Mouse (Mus musculus) kidney, postnatal 0 days (tissue): ENCODE results near the gene Sim2. TPM values are rescaled to one million over a fixed set of nuclear protein-coding genes. Genes with fewer than 3 reads are reported as not detected.
A peak's percentile ranks its signal among the peaks of the same experiment; 100 is the strongest.

Source experiments
- ATAC-seq: fragments of 200-750 bp; cut with Nextera tagmentation; replicated peaks from 2 replicates; pipeline ENCODE4 v1.8.0; 2017; ENCODE audit warnings: low read depth, moderate number of reproducible peaks, moderate TSS enrichment, moderate library complexity; ENCODE audit not compliant: low FRiP score
- DNase-seq: peaks from one replicate; pipeline ENCODE4 v3.0.0-alpha.2; 2016; ENCODE audit warnings: low spot score
- H3K27ac ChIP-seq: fragments of 300-500 bp; sonication (generic); 2 replicates; pipeline ENCODE4 v1.5.1; 2014; ENCODE audit warnings: mild to moderate bottlenecking
- H3K27me3 ChIP-seq: fragments of 300-500 bp; sonication (generic); 2 replicates; pipeline ENCODE4 v1.6.1; 2014; ENCODE audit warnings: low read length, mixed read lengths; ENCODE audit not compliant: insufficient read depth
- H3K36me3 ChIP-seq: fragments of 300-500 bp; sonication (generic); 2 replicates; pipeline ENCODE4 v1.6.1; 2014; ENCODE audit warnings: low read length, mixed read lengths; ENCODE audit not compliant: insufficient read depth
- H3K4me1 ChIP-seq: fragments of 300-500 bp; sonication (generic); replicated peaks from 2 replicates; pipeline ENCODE4 v1.6.1; 2014; ENCODE audit warnings: antibody characterized with exemption, low read length, mixed read lengths; ENCODE audit not compliant: insufficient read depth
- H3K4me2 ChIP-seq: fragments of 300-500 bp; sonication (generic); 2 replicates; pipeline ENCODE4 v1.6.1; 2014; ENCODE audit warnings: mild to moderate bottlenecking, low read length, moderate library complexity, mixed read lengths
- H3K4me3 ChIP-seq: fragments of 300-500 bp; sonication (generic); replicated peaks from 2 replicates; pipeline ENCODE4 v1.5.1; 2014; ENCODE audit warnings: low read depth, low read length
- H3K9ac ChIP-seq: fragments of 300-500 bp; sonication (generic); 2 replicates; pipeline ENCODE4 v1.6.1; 2014; ENCODE audit warnings: low read depth, low read length
- H3K9me3 ChIP-seq: fragments of 300-500 bp; sonication (generic); replicated peaks from 2 replicates; pipeline ENCODE4 v1.6.1; 2016; ENCODE audit warnings: low read length, inconsistent platforms, mixed read lengths
- CTCF ChIP-seq: IDR thresholded peaks from 2 replicates; pipeline ENCODE4 v1.5.1; 2016; ENCODE audit warnings: antibody characterized with exemption, low read depth, mild to moderate bottlenecking, moderate library complexity
- WGBS: fragments of 180-500 bp; shearing (Covaris S2); extraction: QIAGEN DNeasy Blood & Tissue Kit; methylation state at CpG from one replicate; pipeline ENCODE4 v1.1.7; 2014; 5-methylcytosine and 5-hydroxymethylcytosine counted together
- polyA plus RNA-seq: library from polyadenylated mRNA; unstranded; fragments of >200 nt; fragmentation: Nextera tagmentation; extraction: Ambion mirVana; gene quantifications from 2 replicates; pipeline ENCODE4 v1.2.1, GENCODE M21; 2015

Sim2 gene
- polyA plus RNA-seq: 3.0 and 3.1 TPM in 2 replicates

- H3K27me3 ChIP-seq: peaks cover 94% of the 10 kb centered on the region
- no peak for TF ChIP-seq CTCF
- peak within 1 kb of the TSS; percentile 43 for H3K4me3 ChIP-seq
- H3K9me3 ChIP-seq: no peaks in the 10 kb centered on the region
- no peaks in the 10 kb centered on the region for H3K36me3 ChIP-seq
- H3K27ac ChIP-seq: 0 out of 2 replicates have a peak within 1 kb of the TSS, but pooled peaks have one; percentile 25
- H3K4me2 ChIP-seq: peak within 1 kb of the TSS; percentile 69
- peak; percentile 21; the same call in 1 of the 2 replicates for ATAC-seq
- no peak for DNase-seq
- 1% methylated on average over 90 of the region's 96 CpGs for WGBS
- peak within 1 kb of the TSS; percentile 53 for H3K9ac ChIP-seq
- H3K4me1 ChIP-seq: peaks cover 18% of the 10 kb centered on the region
These were observed at the start of gene Sim2 for GRCm38 (mm10) chr16:94084711-94085602. Gene Sim2 (plus strand): TSS chr16:94084931.

GRCm38 (mm10) chr16:94037280-94037679, 47.5 kb upstream of the Sim2 start:
- H3K9me3 ChIP-seq: no peaks in the 10 kb centered on the region
- 88% methylated on average over 7 of the region's 7 CpGs for WGBS
- H3K4me1 ChIP-seq: 0 out of 2 replicates have a peak, but pooled peaks cover 7% of the 10 kb centered on the region
- DNase-seq (no peak), ATAC-seq (no peak)
- no peaks in the 10 kb centered on the region for H3K36me3 ChIP-seq
- no peak overlapping the region for H3K27ac ChIP-seq
- H3K9ac ChIP-seq: no peak overlapping the region
- H3K4me3 ChIP-seq: no peak overlapping the region
- no peak overlapping the region for H3K4me2 ChIP-seq
- no peaks in the 10 kb centered on the region for H3K27me3 ChIP-seq
- TF ChIP-seq CTCF: no peak

GRCm38 (mm10) chr16:94038272-94038985, 46.3 kb upstream of the Sim2 start:
- Histone ChIP-seq H3K4me2 (no peak overlapping the region), H3K27me3 (no peaks in the 10 kb centered on the region), H3K27ac (no peak overlapping the region), H3K36me3 (no peaks in the 10 kb centered on the region), H3K9ac (no peak overlapping the region), H3K4me1 (0 out of 2 replicates have a peak, but pooled peaks cover 7% of the 10 kb centered on the region), H3K4me3 (no peak overlapping the region), H3K9me3 (no peaks in the 10 kb centered on the region)
- peak; percentile 65 for DNase-seq
- 62% methylated on average over 12 of the region's 12 CpGs for WGBS
- 0 out of 2 replicates have a peak, but pooled peaks have one; percentile 53 for ATAC-seq
- TF ChIP-seq CTCF: peak; percentile 89

- WGBS: 85% methylated on average over 9 of the region's 9 CpGs
- no peak overlapping the region for H3K4me3 ChIP-seq
- DNase-seq: no peak
These were observed 45.8 kb upstream of the Sim2 start for GRCm38 (mm10) chr16:94038986-94039341.

GRCm38 (mm10) chr16:94040485-94040884, 44.2 kb upstream of the Sim2 start:
- Histone ChIP-seq H3K36me3 (no peaks in the 10 kb centered on the region), H3K4me3 (peak overlapping the region; percentile 9; the same call in 1 of the 2 replicates), H3K9me3 (no peaks in the 10 kb centered on the region), H3K9ac (no peak overlapping the region), H3K4me1 (0 out of 2 replicates have a peak, but pooled peaks cover 7% of the 10 kb centered on the region), H3K4me2 (peak overlapping the region; percentile 35), H3K27ac (no peak overlapping the region), H3K27me3 (no peaks in the 10 kb centered on the region)
- WGBS: 17% methylated on average over 16 of the region's 16 CpGs
- ATAC-seq (no peak), DNase-seq (peak; percentile 33)
- TF ChIP-seq CTCF: no peak

More at GRCm38 (mm10) chr16:94038986-94039341, 45.8 kb upstream of the Sim2 start:
- ATAC-seq: no peak
- TF ChIP-seq CTCF: no peak
- H3K9me3 ChIP-seq: no peaks in the 10 kb centered on the region
- H3K27me3 ChIP-seq: no peaks in the 10 kb centered on the region
- H3K27ac ChIP-seq: no peak overlapping the region
- H3K4me1 ChIP-seq: 0 out of 2 replicates have a peak, but pooled peaks cover 7% of the 10 kb centered on the region
- H3K36me3 ChIP-seq: no peaks in the 10 kb centered on the region
- no peak overlapping the region for H3K9ac ChIP-seq
- no peak overlapping the region for H3K4me2 ChIP-seq
